Mouse (Mus musculus): ENCODE results near the gene Rpl22. TPM values are rescaled to one million over a fixed set of nuclear protein-coding genes. Genes with fewer than 3 reads are reported as not detected.

Rpl22 gene
- polyA plus RNA-seq, 1 experiment from 2014 or later, result 178 TPM

GRCm38 (mm10) chr4:152340584-152341284 lies 15.2 kb downstream of the Rpl22 start:
- DNase-seq (ENCODE audit: low spot score) (no peak), ATAC-seq (ENCODE audit: low FRiP score) (no peak)
- H3K9ac ChIP-seq, result 0 out of 2 replicates have a peak overlapping the region, but pooled peaks have one; percentile 92
- H3K9me3 ChIP-seq (ENCODE audit: control insufficient read depth, low read length), result no peaks in the 10 kb centered on the region
- H3K4me1 ChIP-seq (replicated peaks; ENCODE audit: control insufficient read depth, insufficient read depth, low read length), result peaks cover 37% of the 10 kb centered on the region
- 37% methylated on average over 15 of the region's 15 CpGs for WGBS
- H3K4me3 ChIP-seq (replicated peaks; ENCODE audit: low read length), result 0 out of 2 replicates have a peak overlapping the region, but pooled peaks have one; percentile 79
- H3K27me3 ChIP-seq (ENCODE audit: control insufficient read depth, insufficient read depth, low read length), result peaks cover 15% of the 10 kb centered on the region
- H3K4me2 ChIP-seq (replicated peaks), result peak overlapping the region; percentile 93
- no peak overlapping the region for H3K27ac ChIP-seq
- H3K36me3 ChIP-seq (replicated peaks; ENCODE audit: control insufficient read depth, insufficient read depth), result peaks cover 5% of the 10 kb centered on the region

GRCm38 (mm10) chr4:152343296-152343695 lies 17.8 kb downstream of the Rpl22 start:
- Histone ChIP-seq H3K4me3 (replicated peaks; ENCODE audit: low read length) (no peak overlapping the region), H3K27ac (no peak overlapping the region), H3K27me3 (ENCODE audit: control insufficient read depth, insufficient read depth, low read length) (peaks cover 15% of the 10 kb centered on the region), H3K4me2 (replicated peaks) (no peak overlapping the region), H3K9ac (no peak overlapping the region), H3K9me3 (ENCODE audit: control insufficient read depth, low read length) (no peaks in the 10 kb centered on the region), H3K36me3 (replicated peaks; ENCODE audit: control insufficient read depth, insufficient read depth) (no peaks in the 10 kb centered on the region), H3K4me1 (replicated peaks; ENCODE audit: control insufficient read depth, insufficient read depth, low read length) (peaks cover 37% of the 10 kb centered on the region)
- no peak for ATAC-seq (ENCODE audit: low FRiP score)
- WGBS, result 6% methylated on average over 5 of the region's 5 CpGs
- DNase-seq (ENCODE audit: low spot score), result no peak

- no peak overlapping the region for H3K4me2 ChIP-seq (replicated peaks)
- H3K4me1 ChIP-seq (replicated peaks; ENCODE audit: control insufficient read depth, insufficient read depth, low read length), result peaks cover 42% of the 10 kb centered on the region
- no peak overlapping the region for H3K4me3 ChIP-seq (replicated peaks; ENCODE audit: low read length)
- no peak overlapping the region for H3K27ac ChIP-seq
- DNase-seq (ENCODE audit: low spot score) (no peak), ATAC-seq (ENCODE audit: low FRiP score) (no peak)
- H3K27me3 ChIP-seq (ENCODE audit: control insufficient read depth, insufficient read depth, low read length), result peaks cover 15% of the 10 kb centered on the region
- no peaks in the 10 kb centered on the region for H3K36me3 ChIP-seq (replicated peaks; ENCODE audit: control insufficient read depth, insufficient read depth)
- H3K9ac ChIP-seq, result no peak overlapping the region
- 58% methylated on average over 7 of the region's 7 CpGs for WGBS
- H3K9me3 ChIP-seq (ENCODE audit: control insufficient read depth, low read length), result no peaks in the 10 kb centered on the region
Observed at GRCm38 (mm10) chr4:152344651-152345050, 19.1 kb downstream of the Rpl22 start.

- WGBS, result 53% methylated on average over 7 of the region's 7 CpGs
- Histone ChIP-seq H3K9ac (no peak overlapping the region), H3K4me2 (replicated peaks) (no peak overlapping the region), H3K9me3 (ENCODE audit: control insufficient read depth, low read length) (no peaks in the 10 kb centered on the region), H3K4me3 (replicated peaks; ENCODE audit: low read length) (no peak overlapping the region), H3K36me3 (replicated peaks; ENCODE audit: control insufficient read depth, insufficient read depth) (no peaks in the 10 kb centered on the region), H3K4me1 (replicated peaks; ENCODE audit: control insufficient read depth, insufficient read depth, low read length) (peaks cover 42% of the 10 kb centered on the region), H3K27ac (no peak overlapping the region), H3K27me3 (ENCODE audit: control insufficient read depth, insufficient read depth, low read length) (peaks cover 15% of the 10 kb centered on the region)
- no peak for ATAC-seq (ENCODE audit: low FRiP score)
- DNase-seq (ENCODE audit: low spot score), result no peak
Observed at GRCm38 (mm10) chr4:152345120-152345889, 19.8 kb downstream of the Rpl22 start.

GRCm38 (mm10) chr4:152349837-152350381 lies 24.4 kb downstream of the Rpl22 start:
- peak overlapping the region; percentile 91 for H3K27ac ChIP-seq
- DNase-seq (ENCODE audit: low spot score) (peak; percentile 80), ATAC-seq (ENCODE audit: low FRiP score) (peak; percentile 65)
- H3K4me3 ChIP-seq (replicated peaks; ENCODE audit: low read length), result peak overlapping the region; percentile 16
- H3K9me3 ChIP-seq (ENCODE audit: control insufficient read depth, low read length), result no peaks in the 10 kb centered on the region
- H3K4me2 ChIP-seq (replicated peaks), result peak overlapping the region; percentile 46
- H3K9ac ChIP-seq, result peak overlapping the region; percentile 56
- peaks cover 16% of the 10 kb centered on the region for H3K36me3 ChIP-seq (replicated peaks; ENCODE audit: control insufficient read depth, insufficient read depth)
- WGBS, result 9% methylated on average over 17 of the region's 17 CpGs
- H3K4me1 ChIP-seq (replicated peaks; ENCODE audit: control insufficient read depth, insufficient read depth, low read length), result peaks cover 37% of the 10 kb centered on the region
- H3K27me3 ChIP-seq (ENCODE audit: control insufficient read depth, insufficient read depth, low read length), result no peaks in the 10 kb centered on the region; the same call in 1 of the 2 replicates

GRCm38 (mm10) chr4:152350722-152351421 lies 25.3 kb downstream of the Rpl22 start:
- WGBS, result 37% methylated on average over 8 of the region's 8 CpGs
- H3K36me3 ChIP-seq (replicated peaks; ENCODE audit: control insufficient read depth, insufficient read depth), result peaks cover 22% of the 10 kb centered on the region
- H3K9me3 ChIP-seq (ENCODE audit: control insufficient read depth, low read length), result no peaks in the 10 kb centered on the region
- no peaks in the 10 kb centered on the region; the same call in 1 of the 2 replicates for H3K27me3 ChIP-seq (ENCODE audit: control insufficient read depth, insufficient read depth, low read length)
- no peak overlapping the region for H3K4me3 ChIP-seq (replicated peaks; ENCODE audit: low read length)
- peak overlapping the region; percentile 46 for H3K4me2 ChIP-seq (replicated peaks)
- H3K27ac ChIP-seq, result peak overlapping the region; percentile 91
- ATAC-seq (ENCODE audit: low FRiP score) (0 out of 2 replicates have a peak, but pooled peaks have one; percentile 7), DNase-seq (ENCODE audit: low spot score) (no peak)
- peaks cover 37% of the 10 kb centered on the region for H3K4me1 ChIP-seq (replicated peaks; ENCODE audit: control insufficient read depth, insufficient read depth, low read length)
- peak overlapping the region; percentile 36; the same call in 1 of the 2 replicates for H3K9ac ChIP-seq

GRCm38 (mm10) chr4:152351422-152352305 lies 26.1 kb downstream of the Rpl22 start:
- no peak for DNase-seq (ENCODE audit: low spot score)
- peaks cover 37% of the 10 kb centered on the region for H3K4me1 ChIP-seq (replicated peaks; ENCODE audit: control insufficient read depth, insufficient read depth, low read length)
- 9% methylated on average over 14 of the region's 14 CpGs for WGBS
- H3K27me3 ChIP-seq (ENCODE audit: control insufficient read depth, insufficient read depth, low read length), result no peaks in the 10 kb centered on the region; the same call in 1 of the 2 replicates
- 0 out of 2 replicates have a peak overlapping the region, but pooled peaks have one; percentile 36 for H3K9ac ChIP-seq
- no peaks in the 10 kb centered on the region for H3K9me3 ChIP-seq (ENCODE audit: control insufficient read depth, low read length)
- H3K27ac ChIP-seq, result peak overlapping the region; percentile 91
- no peak for ATAC-seq (ENCODE audit: low FRiP score)
- no peak overlapping the region for H3K4me2 ChIP-seq (replicated peaks)
- no peak overlapping the region for H3K4me3 ChIP-seq (replicated peaks; ENCODE audit: low read length)
- peaks cover 26% of the 10 kb centered on the region for H3K36me3 ChIP-seq (replicated peaks; ENCODE audit: control insufficient read depth, insufficient read depth)

- no peaks in the 10 kb centered on the region for H3K9me3 ChIP-seq (ENCODE audit: control insufficient read depth, low read length)
- 74% methylated on average over 14 of the region's 14 CpGs for WGBS
- H3K4me2 ChIP-seq (replicated peaks), result no peak overlapping the region
- H3K36me3 ChIP-seq (replicated peaks; ENCODE audit: control insufficient read depth, insufficient read depth), result peaks cover 41% of the 10 kb centered on the region
- peaks cover 32% of the 10 kb centered on the region for H3K4me1 ChIP-seq (replicated peaks; ENCODE audit: control insufficient read depth, insufficient read depth, low read length)
- H3K27me3 ChIP-seq (ENCODE audit: control insufficient read depth, insufficient read depth, low read length), result no peaks in the 10 kb centered on the region; the same call in 1 of the 2 replicates
- ATAC-seq (ENCODE audit: low FRiP score) (no peak), DNase-seq (ENCODE audit: low spot score) (no peak)
- no peak overlapping the region for H3K9ac ChIP-seq
- H3K4me3 ChIP-seq (replicated peaks; ENCODE audit: low read length), result no peak overlapping the region
- no peak overlapping the region for H3K27ac ChIP-seq
Observed at GRCm38 (mm10) chr4:152353886-152354637, 28.5 kb downstream of the Rpl22 start.

Data from hindbrain, embryonic 14.5 days (tissue).